30 mouse cellular contexts compared by ENCODE assay signal in the genomic region with DNA sequence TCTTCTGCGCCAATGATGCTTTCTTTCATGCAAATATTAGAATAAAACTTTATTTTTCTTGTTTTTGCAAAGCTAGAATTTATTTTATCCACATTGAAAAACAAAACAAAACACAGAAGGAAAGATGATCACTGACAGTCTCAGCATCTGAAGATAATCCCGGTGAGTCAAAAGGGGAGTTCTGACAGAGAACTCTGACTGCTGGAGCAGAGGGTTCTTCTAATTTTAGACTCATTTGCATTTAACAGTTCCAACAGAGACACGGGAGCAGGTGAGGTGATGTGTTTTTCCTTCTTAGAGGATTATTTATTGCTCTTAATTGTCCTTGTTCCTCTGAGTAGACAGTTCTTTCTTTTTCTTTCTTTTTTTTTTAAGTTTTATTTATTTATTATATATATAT.
"Had no signal": no experiment of that assay in that cellular context is flagged by ENCODE, and none has a peak within 500 bp of the region (broad histone marks: within the 10 kb centered on the region; RNA-seq: fewer than 3 reads in every experiment).

No protein-coding gene starts in this region.

- H3K4me1 ChIP-seq: heart, embryonic 12.5 days; heart, embryonic 13.5 days; hindbrain, embryonic 12.5 days; hindbrain, embryonic 13.5 days; hindbrain, embryonic 15.5 days; intestine, embryonic 15.5 days had no signal

- H3K4me3 ChIP-seq: heart, embryonic 12.5 days; heart, embryonic 13.5 days; heart, embryonic 15.5 days; hindbrain, embryonic 10.5 days; hindbrain, embryonic 12.5 days; hindbrain, embryonic 13.5 days; hindbrain, embryonic 15.5 days; intestine, embryonic 15.5 days; kidney, embryonic 15.5 days; layer of hippocampus, adult 2 months; left cerebral cortex, adult 2 months had no signal

- H3K9ac ChIP-seq: heart, embryonic 12.5 days; heart, embryonic 13.5 days; heart, embryonic 15.5 days; hindbrain, embryonic 12.5 days; hindbrain, embryonic 13.5 days; hindbrain, embryonic 14.5 days; hindbrain, embryonic 15.5 days; intestine, embryonic 15.5 days; kidney, embryonic 15.5 days had no signal

- H3K9me3 ChIP-seq: heart, embryonic 12.5 days; heart, embryonic 13.5 days; heart, embryonic 15.5 days; hindbrain, embryonic 10.5 days; hindbrain, embryonic 12.5 days; hindbrain, embryonic 13.5 days; hindbrain, embryonic 15.5 days; intestine, embryonic 15.5 days; kidney, embryonic 15.5 days had no signal

- H3K27ac ChIP-seq: heart, embryonic 13.5 days; heart, embryonic 15.5 days; hindbrain, embryonic 10.5 days; hindbrain, embryonic 12.5 days; hindbrain, embryonic 13.5 days; hindbrain, embryonic 14.5 days; hindbrain, embryonic 15.5 days; hindbrain, postnatal 0 days; intestine, embryonic 15.5 days; kidney, embryonic 15.5 days; kidney, postnatal 0 days; layer of hippocampus, adult 2 months; left cerebral cortex, adult 2 months had no signal

- H3K27me3 ChIP-seq: heart, embryonic 13.5 days; heart, embryonic 15.5 days; hindbrain, embryonic 12.5 days; hindbrain, embryonic 13.5 days; hindbrain, embryonic 15.5 days; intestine, embryonic 15.5 days; kidney, embryonic 15.5 days had no signal

- H3K36me3 ChIP-seq: heart, embryonic 12.5 days; heart, embryonic 13.5 days; heart, embryonic 15.5 days; hindbrain, embryonic 10.5 days; hindbrain, embryonic 12.5 days; hindbrain, embryonic 13.5 days; hindbrain, embryonic 15.5 days; intestine, embryonic 15.5 days; kidney, embryonic 15.5 days had no signal

- H3K4me2 ChIP-seq: heart, embryonic 12.5 days; heart, embryonic 13.5 days; heart, embryonic 15.5 days; hindbrain, embryonic 12.5 days; hindbrain, embryonic 13.5 days; hindbrain, embryonic 14.5 days; hindbrain, embryonic 15.5 days; intestine, embryonic 15.5 days; kidney, embryonic 15.5 days had no signal

- DNase-seq: heart, postnatal 10 days; heart, postnatal 14 days; heart, postnatal 36 days; heart, postnatal 4 days; kidney, adult 11 months; kidney, adult 18-20 months; kidney, adult 2 months; kidney, adult 8-10 months; kidney, adult 9 months; kidney, postnatal 10 days; kidney, postnatal 14 days; kidney, postnatal 25 days; kidney, postnatal 36 days; kidney, postnatal 4 days; layer of hippocampus, adult 9-11 months; layer of hippocampus, postnatal 36 days had no signal
